Mouse (Mus musculus) lung, postnatal 0 days (tissue): Measurements from ENCODE around the gene Ccnj.

ENCODE experiments used
- CTCF ChIP-seq: IDR thresholded peaks from 2 replicates; pipeline ENCODE4 v1.5.1; 2016; ENCODE audit warnings: antibody characterized with exemption, mild to moderate bottlenecking
- EP300 ChIP-seq: IDR thresholded peaks from 2 replicates; pipeline ENCODE4 v1.6.1; 2016; ENCODE audit warnings: antibody characterized with exemption, mild to moderate bottlenecking, control low read depth

DNA sequence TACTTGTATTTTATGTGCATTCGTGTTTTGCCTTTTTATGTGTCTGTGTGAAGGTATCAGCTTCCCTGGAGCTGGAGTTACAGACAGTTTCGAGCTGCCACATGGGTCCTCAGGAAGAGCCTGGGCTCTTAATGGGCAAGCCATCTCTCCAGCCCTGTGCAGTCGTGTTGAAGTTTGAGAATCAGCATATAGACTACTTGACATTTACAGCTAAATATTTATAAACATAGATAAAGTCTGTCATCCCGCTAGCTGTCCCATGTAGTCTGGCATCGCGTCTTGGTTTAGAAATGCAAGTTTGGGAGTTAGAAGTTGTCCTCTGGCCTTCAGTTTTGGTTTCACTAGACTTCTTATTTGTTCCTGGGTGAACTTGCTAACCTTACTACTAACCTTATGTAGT, 10.0 kb downstream of the Ccnj start:
- TF ChIP-seq CTCF (no peak), EP300 (no peak)
